Mouse (Mus musculus) CD4-positive helper T cell, adult 2 months (primary cell): ENCODE results near the gene Suco.
A peak's percentile ranks its signal among the peaks of the same experiment; 100 is the strongest.

Source experiments
- DNase-seq: peaks from one replicate; pipeline ENCODE4 v3.0.0-alpha.2; 2012; ENCODE audit warnings: low read depth, missing footprints, low spot score

Suco gene

GRCm38 (mm10) chr1:161876553-161877447 is at the start of gene Suco:
TSS of gene Suco (minus strand) at chr1:161876682.
- DNase-seq, result peak; percentile 100

- no peak for DNase-seq
These were observed 48.9 kb upstream of the Suco start for GRCm38 (mm10) chr1:161925281-161925805.

- no peak for DNase-seq
These were observed 47.8 kb upstream of the Suco start for GRCm38 (mm10) chr1:161924321-161924720.

- DNase-seq, result peak; percentile 25
These were observed 45.4 kb upstream of the Suco start for GRCm38 (mm10) chr1:161921928-161922327.

- no peak for DNase-seq
These were observed 44.3 kb upstream of the Suco start for GRCm38 (mm10) chr1:161920475-161921454.

- DNase-seq, result no peak
These were observed 43.1 kb upstream of the Suco start for GRCm38 (mm10) chr1:161919594-161919993.

- DNase-seq, result no peak
These were observed 42.3 kb upstream of the Suco start for GRCm38 (mm10) chr1:161918682-161919372.

GRCm38 (mm10) chr1:161917940-161918484 is 41.5 kb upstream of the Suco start:
- no peak for DNase-seq

- DNase-seq, result no peak
These were observed 39.6 kb upstream of the Suco start for GRCm38 (mm10) chr1:161916036-161916435.

- no peak for DNase-seq
These were observed 37.1 kb upstream of the Suco start for GRCm38 (mm10) chr1:161913648-161913984.

GRCm38 (mm10) chr1:161912940-161913647 is 36.6 kb upstream of the Suco start:
- DNase-seq, result no peak

GRCm38 (mm10) chr1:161909074-161909473 is 32.6 kb upstream of the Suco start:
- DNase-seq, result no peak

- peak; percentile 36 for DNase-seq
These were observed 31.4 kb upstream of the Suco start for GRCm38 (mm10) chr1:161907795-161908457.

GRCm38 (mm10) chr1:161907111-161907510 is 30.6 kb upstream of the Suco start:
- peak; percentile 59 for DNase-seq

GRCm38 (mm10) chr1:161902692-161903452 is 26.4 kb upstream of the Suco start:
- DNase-seq, result no peak

- no peak for DNase-seq
These were observed 23.6 kb upstream of the Suco start for GRCm38 (mm10) chr1:161900129-161900528.

- DNase-seq, result no peak
These were observed 20.8 kb upstream of the Suco start for GRCm38 (mm10) chr1:161897235-161897634.

GRCm38 (mm10) chr1:161896130-161896529 is 19.6 kb upstream of the Suco start:
- peak; percentile 21 for DNase-seq

- no peak for DNase-seq
These were observed 18.5 kb upstream of the Suco start for GRCm38 (mm10) chr1:161895014-161895413.
